Mouse (Mus musculus) bone marrow, adult 2 months (tissue): ENCODE measurements around the gene Cemip. TPM values are rescaled to one million over a fixed set of nuclear protein-coding genes. Genes with fewer than 3 reads are reported as not detected.
A peak's percentile ranks its signal among the peaks of the same experiment; 100 is the strongest.
"Not testable (repeated sequence)": the region's sequence is repeated elsewhere in the genome, so short reads cannot be mapped to it uniquely, and the experiment has no call there.

Experiments
- H3K27ac ChIP-seq: fragments of 200-500 bp; 2 replicates; pipeline ENCODE4 v1.5.1; 2012; ENCODE audit warnings: low read depth, mild to moderate bottlenecking, control low read depth, inconsistent platforms, low read length; ENCODE audit not compliant: control insufficient read depth, poor library complexity, insufficient read depth
- H3K4me1 ChIP-seq: fragments of 200-500 bp; 2 replicates; pipeline ENCODE4 v1.6.1; 2011; ENCODE audit warnings: low read length; ENCODE audit not compliant: control insufficient read depth, insufficient read depth
- H3K4me3 ChIP-seq: fragments of 200-500 bp; replicated peaks from 2 replicates; pipeline ENCODE3; 2011; ENCODE audit warnings: mild to moderate bottlenecking, low read depth, low read length, control low read depth; ENCODE audit not compliant: control insufficient read depth
- CTCF ChIP-seq: fragments of 200-500 bp; IDR thresholded peaks from 2 replicates; pipeline ENCODE4 v1.5.1; 2011; ENCODE audit warnings: low read length, control low read depth; ENCODE audit not compliant: control insufficient read depth, insufficient read depth
- POLR2A ChIP-seq: fragments of 200-500 bp; IDR thresholded peaks from 2 replicates; pipeline ENCODE4 v1.6.1; 2011; ENCODE audit warnings: low read depth, mild to moderate bottlenecking, control low read depth, low read length, borderline replicate concordance; ENCODE audit not compliant: control insufficient read depth
- WGBS: fragments of 180-500 bp; shearing (Covaris S2); methylation state at CpG from one replicate; pipeline ENCODE4 v1.1.7; 2018; 5-methylcytosine and 5-hydroxymethylcytosine counted together
- polyA plus RNA-seq: library from polyadenylated mRNA; stranded (reverse); fragments of >200 nt; gene quantifications from 2 replicates; pipeline ENCODE4 v1.2.4, GENCODE M21; 2011; ENCODE audit warnings: low replicate concordance; ENCODE audit not compliant: missing spikeins, insufficient read depth, insufficient read length

Gene Cemip
- 1.2 TPM in 1 of 2 replicates, not detected in the other for polyA plus RNA-seq

DNA sequence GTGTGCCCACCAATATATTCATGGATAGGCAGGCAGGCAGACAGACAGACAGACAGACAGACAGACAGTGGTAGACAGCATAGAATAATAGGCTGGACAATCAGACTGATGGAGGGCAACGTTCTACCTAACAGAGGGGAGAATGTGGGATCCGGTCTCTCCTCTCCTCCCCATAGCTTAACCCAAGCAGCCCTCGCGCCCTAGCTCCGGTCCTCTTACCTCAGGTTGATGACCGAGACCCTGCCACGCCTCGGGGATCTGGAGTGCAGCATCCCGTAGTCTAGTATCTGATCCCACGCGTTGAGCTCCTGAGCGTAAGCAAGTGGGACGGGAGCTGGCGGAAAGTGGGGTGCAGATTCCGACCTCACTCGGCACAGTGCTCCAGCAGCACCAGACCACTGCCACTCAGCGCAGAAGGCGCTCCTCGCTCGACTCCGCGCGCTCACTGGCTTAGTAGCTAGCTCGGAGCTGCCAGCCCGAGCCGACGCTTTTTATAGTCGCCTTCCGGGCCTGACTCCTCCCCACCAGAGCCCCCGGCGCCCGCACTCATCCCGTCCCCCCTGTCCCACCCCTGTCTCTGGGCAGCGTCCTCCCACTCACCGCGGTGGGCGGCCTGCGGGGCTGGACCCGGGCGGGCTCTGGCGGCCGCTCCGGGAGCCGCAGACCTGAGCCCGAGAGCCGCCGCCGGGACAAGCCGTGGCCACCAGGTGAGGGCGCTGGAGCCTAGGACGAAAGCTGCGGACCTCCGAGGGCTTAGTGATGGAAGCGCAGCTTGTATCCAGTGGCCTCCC lies at the start of gene Cemip:
Cemip (minus strand) TSS at position 464 of the 791 bp plus-strand sequence.
- H3K4me1 ChIP-seq = no peaks in the 10 kb centered on the region
- TF ChIP-seq POLR2A (no peak), CTCF (peak; percentile 58)
- no peak within 1 kb of the TSS for H3K27ac ChIP-seq
- WGBS = 3% methylated on average over 54 of the region's 54 CpGs
- H3K4me3 ChIP-seq = no peak within 1 kb of the TSS

DNA sequence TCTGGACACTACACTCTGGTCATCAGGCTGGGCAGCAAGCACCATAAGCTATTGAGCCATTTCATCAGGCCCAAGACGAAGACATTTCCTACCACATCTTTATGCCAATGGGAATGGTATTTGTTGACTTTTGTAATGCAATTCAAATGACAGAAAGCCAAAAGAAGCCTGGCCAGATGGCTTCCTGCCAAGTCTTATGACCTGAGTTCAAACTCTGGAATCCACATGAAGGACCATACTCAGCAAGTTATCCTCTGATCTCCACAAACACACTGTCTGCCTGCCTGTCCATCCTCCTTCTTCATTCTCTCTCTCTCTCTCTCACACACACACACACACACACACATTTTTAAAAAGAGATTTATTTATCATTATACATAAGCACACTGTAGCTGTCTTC lies 46.4 kb upstream of the Cemip start:
- TF ChIP-seq POLR2A = no peak
- TF ChIP-seq CTCF = no peak
- H3K4me3 ChIP-seq = no peak overlapping the region
- WGBS = 82% methylated on average over 1 of the region's 1 CpGs
- H3K27ac ChIP-seq = no peak overlapping the region
- no peaks in the 10 kb centered on the region; the same call in 1 of the 2 replicates for H3K4me1 ChIP-seq

DNA sequence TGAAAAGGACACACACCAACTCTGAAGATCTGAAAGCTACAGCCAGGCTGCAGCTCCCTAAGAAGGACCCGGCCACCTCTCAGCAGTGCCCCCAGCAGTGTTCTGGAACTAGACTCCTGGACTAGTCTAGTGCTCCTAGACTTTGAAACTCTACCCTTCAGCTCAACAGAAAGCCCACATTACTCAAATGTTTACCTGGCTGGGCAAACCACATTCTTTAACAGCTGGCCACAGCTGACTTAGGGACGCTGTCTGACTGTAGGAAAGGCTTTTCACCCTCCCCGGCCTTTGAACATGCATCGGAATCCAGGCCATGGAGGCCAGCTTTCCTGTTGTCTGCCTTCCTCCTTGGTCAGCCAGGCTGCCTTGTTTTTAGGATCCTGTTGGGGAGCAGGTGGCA lies 45.4 kb upstream of the Cemip start:
- 82% methylated on average over 4 of the region's 4 CpGs for WGBS
- H3K4me3 ChIP-seq = no peak overlapping the region
- H3K4me1 ChIP-seq = no peaks in the 10 kb centered on the region; the same call in 1 of the 2 replicates
- no peak overlapping the region; the same call in 1 of the 2 replicates for H3K27ac ChIP-seq
- no peak for TF ChIP-seq POLR2A
- no peak for TF ChIP-seq CTCF

DNA sequence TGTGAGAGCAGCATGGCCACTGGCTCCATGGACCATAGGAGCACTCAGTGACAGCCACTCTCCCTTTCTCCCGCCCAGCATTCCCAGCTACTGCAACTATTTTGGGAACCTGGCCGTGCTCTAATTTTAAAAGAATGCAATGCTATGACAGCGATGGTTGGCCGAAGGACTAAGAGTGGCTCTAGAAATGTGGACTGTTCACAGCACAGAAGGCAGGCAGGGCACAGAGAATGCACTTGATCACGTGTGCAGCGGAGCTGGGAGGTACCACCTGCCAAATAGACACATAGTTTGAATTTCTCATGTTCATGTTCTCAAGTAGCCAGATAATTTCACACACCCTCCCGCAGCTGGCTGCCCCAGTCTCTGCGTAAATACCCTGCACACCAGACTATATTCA lies 42.4 kb upstream of the Cemip start:
- Histone ChIP-seq H3K4me3 (no peak overlapping the region), H3K27ac (no peak overlapping the region), H3K4me1 (no peaks in the 10 kb centered on the region)
- TF ChIP-seq POLR2A (no peak), CTCF (no peak)
- WGBS = 85% methylated on average over 8 of the region's 8 CpGs

DNA sequence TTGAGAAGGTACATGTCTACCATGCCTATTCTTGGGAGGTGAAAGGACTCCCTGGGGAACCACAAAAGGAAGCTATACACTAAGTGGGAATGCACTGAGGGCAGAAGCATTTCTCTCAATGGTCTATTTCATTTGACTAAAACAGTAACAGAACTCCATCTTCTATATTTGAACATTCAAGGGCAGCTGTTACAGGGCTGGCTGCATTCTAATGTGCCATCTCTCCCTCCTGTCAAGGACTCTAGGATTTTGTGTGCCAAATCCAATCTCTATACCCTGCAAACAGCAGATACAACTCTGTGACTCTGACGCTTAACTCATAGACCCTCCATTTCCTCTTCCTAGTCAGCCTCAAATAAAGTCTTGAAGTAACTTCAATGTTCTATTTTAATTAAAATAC lies 39.4 kb upstream of the Cemip start:
- no peak for TF ChIP-seq POLR2A
- no peak for TF ChIP-seq CTCF
- H3K27ac ChIP-seq = no peak overlapping the region
- WGBS = 69% methylated on average over 1 of the region's 1 CpGs
- no peak overlapping the region for H3K4me3 ChIP-seq
- H3K4me1 ChIP-seq = no peaks in the 10 kb centered on the region

DNA sequence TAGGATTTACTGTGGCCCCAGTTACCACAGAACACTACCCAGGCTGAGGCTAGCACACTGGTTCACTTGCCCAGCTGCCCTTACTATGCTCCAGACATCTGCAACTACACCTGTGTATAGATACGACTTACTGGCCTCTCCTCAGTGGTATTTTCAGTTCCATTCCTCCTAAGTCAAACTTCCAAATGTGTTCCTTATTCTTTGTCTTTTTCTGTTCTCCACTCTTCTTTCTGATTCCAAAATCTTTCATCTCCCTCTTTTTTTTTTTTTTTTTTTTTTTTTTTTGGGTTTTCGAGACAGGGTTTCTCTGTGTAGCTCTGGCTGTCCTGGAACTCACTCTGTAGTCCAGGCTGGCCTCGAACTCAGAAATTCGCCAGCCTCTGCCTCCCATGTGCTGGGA lies 37.3 kb upstream of the Cemip start:
- not testable (repeated sequence) for H3K4me3 ChIP-seq, H3K4me1 ChIP-seq, H3K27ac ChIP-seq
- WGBS = 74% methylated on average over 4 of the region's 4 CpGs

DNA sequence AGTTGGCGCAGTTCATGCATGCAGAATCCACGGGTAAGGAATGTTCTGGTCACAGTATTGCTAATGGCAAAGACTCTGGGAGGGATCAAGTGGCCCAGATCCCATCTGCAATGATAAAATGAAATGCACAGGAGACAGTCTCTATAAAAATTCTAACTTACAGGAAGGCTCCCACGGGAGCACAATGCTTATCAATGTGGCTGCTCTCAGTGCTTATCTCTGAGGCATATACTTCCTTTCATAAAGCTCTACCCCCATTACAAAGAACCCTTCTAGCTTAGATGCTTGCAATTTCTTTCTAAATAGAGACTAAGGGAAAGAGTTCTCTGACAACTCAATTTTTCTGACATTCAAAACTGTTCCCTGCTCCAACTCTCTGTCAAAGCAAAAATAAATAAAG lies 35.5 kb upstream of the Cemip start:
- Histone ChIP-seq H3K4me3 (no peak overlapping the region), H3K4me1 (peaks cover 2% of the 10 kb centered on the region; the same call in 1 of the 2 replicates), H3K27ac (no peak overlapping the region)
- no peak for TF ChIP-seq POLR2A
- TF ChIP-seq CTCF = no peak
- WGBS = 60% methylated on average over 3 of the region's 3 CpGs

DNA sequence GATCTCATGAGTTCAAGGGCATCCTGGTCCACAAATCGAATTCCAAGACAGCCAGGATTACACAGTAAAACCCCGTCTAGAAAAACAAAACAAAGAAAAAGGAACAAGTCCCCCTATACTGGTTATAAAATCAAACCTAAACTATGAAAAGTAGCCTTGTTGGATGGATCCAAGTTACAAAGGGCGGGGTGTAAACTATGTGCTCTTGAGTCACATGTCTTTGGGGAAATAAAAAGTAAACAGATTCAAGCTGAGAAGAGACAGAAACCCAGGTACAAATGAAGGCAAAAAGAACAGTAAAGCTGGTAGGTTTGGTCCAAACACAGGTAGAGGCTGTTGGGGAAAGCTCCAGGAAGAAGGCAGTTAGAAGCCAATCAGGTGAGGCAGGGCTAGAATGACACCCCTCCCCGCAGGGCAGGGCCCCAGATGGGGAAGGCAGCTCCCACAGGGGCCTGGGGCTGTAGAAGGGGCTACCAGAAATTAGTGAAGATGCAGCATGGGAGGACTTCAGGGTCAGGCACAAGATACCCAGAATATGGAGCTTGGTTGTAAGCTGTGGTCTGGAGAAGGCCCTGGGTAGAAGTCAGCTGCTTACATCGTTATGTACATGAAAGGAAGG lies 33.9 kb upstream of the Cemip start:
- 47% methylated on average over 5 of the region's 5 CpGs for WGBS
- peak overlapping the region; percentile 52 for H3K27ac ChIP-seq
- H3K4me1 ChIP-seq = peaks cover 3% of the 10 kb centered on the region; the same call in 1 of the 2 replicates
- H3K4me3 ChIP-seq = no peak overlapping the region
- TF ChIP-seq POLR2A (no peak), CTCF (no peak)
